Mouse (Mus musculus): Measurements from ENCODE around the gene Xrn2. TPM values are rescaled to one million over a fixed set of nuclear protein-coding genes. Genes with fewer than 3 reads are reported as not detected.
A peak's percentile ranks its signal among the peaks of the same experiment; 100 is the strongest.

Xrn2 gene
- total RNA-seq, 2 experiments from 2014 or later = 65.4 to 137 TPM

DNA sequence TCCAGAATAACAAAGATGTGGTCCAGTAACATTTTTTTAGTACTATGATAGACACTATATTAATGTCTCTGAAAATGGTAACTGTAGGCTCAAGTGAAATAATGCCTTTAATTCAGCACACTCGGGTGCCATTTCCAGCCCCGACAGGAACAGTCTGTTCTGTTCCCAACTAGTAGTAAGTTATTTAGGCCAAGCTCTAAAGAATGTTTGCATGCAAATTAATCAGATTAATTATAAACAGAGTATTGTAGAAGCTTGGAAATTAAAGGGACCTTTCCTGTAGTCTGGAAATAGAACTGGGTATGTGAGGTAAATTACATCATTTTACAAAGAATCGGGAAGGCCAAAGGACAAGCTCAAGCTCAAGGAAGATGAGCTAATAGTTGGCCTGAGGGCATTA is 34.3 kb downstream of the Xrn2 start:
- no peak for ATAC-seq (replicated peaks; ENCODE audit: poor library complexity, severe bottlenecking)

DNA sequence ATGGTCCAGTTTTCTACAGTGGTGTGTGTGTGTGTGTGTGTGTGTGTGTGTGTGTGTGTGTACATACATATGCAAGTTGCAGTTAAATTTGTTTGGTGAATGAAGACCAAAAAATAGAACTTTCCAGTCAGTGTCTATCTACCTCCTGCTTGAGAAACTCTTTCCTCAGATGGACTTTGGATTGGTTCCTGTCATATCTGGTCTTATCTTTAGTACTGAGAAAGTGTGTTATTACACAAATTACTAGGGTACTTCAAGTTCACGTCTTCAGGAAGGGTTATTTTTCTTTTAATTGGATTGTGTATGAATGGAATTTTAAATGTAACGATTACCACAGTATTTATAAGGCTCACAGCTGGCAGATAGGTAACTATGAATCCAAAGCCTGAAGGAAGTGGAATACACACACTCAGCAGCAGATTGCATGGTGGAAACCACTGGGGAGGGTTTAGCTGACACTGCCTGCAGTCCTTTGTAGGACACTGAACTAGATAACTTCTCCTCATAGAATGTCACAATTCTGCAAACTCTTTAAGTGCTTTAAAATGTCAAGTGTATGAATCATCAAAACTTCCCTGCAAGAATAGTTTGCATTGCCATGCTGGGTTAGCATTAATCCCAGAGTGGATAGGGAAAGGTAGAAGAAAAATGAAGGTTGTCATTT is 40.6 kb downstream of the Xrn2 start:
- no peak for ATAC-seq (replicated peaks; ENCODE audit: poor library complexity, severe bottlenecking)

DNA sequence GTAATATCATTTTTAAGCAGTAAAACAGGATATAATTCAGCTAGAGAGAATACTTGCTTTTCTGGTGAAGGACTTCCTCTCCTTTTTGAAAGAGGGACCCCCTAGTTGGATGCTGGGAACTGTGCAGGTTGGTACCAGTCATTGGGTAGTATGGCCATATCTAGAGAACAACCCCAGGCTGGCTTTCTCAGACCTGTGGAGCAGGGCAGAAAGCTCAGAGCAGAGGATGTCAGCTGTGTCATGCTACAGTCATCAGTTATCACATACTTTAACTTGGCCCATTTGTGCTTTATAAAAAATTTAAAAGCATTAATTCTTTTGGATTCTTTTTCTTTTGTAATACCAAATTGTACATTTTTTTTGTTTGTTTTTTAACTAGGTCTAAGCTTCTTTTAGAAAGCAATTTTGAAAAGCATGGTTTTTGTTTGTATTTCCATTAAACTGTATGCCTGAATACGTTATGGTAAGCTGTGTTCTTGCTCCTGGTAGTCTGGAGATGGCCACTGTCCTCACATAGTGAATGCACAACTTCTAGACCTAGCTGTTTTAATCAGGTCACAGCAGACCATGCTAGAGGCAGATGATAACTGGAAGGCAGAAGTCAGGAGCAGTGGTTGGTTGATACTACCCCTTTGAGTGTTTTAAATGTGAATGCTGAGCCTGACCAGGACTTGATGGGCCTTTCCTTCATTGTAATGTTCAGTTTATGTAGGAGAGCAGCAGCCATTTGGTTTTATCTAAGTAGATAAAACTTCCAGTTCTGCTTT is 54.9 kb downstream of the Xrn2 start:
- no peak for ATAC-seq (replicated peaks; ENCODE audit: poor library complexity, severe bottlenecking)

DNA sequence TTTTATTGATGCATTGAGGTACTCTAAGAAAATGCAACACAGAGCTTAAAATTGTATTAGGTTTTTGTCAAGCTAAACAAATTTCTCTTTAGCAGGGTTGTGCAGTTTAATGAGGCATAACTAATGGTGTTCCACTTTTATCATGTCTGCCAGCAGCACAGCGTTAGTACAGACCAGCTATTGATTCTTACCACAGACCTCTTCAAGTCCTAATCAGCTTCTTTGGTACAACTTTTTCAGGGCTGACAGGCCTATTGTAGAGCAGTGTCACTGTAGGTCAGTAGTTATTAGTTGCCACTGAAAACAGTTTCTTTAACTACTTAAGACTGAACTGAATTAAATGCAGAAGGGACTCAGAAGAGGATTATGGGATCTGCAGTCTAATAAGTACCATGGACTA is 56.3 kb downstream of the Xrn2 start:
- no peak for ATAC-seq (replicated peaks; ENCODE audit: poor library complexity, severe bottlenecking)

DNA sequence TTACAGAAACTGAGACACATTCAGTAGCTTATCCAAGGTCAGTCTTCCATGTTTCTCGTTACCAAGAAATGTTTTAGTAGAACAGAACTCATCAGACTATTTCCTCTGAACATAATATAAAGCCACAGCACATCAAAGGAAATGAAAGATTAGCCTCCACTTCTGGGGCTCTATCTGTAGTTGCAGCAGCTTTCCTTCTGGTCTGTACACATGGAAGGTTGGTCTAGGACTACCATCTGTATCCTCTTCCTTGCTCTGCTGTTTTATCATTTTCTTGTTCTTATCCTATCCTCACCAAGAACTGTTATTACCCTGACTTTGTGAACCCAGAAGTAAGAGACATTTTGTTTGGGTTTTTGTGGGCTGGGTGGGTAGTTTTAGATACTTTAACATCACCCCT is 57.5 kb downstream of the Xrn2 start:
- ATAC-seq (replicated peaks; ENCODE audit: poor library complexity, severe bottlenecking) = no peak

DNA sequence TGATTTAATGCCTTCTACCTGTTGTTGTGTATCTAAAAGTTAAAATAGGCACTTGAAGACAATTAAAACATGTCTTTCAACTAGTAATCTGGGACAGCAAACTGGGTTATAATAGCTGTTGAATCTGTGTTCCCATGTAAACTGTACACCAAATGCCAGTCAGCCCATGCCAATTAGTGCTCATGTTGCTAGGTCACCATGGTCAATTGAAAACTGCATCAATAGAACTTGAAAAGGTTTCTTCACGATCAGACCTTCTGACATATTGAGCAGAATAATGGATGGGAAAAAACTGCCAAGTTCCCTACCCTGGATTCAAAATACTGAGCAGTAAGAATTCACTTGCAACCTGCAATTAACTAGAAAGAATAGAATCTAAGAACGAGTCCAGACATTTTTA is 61.2 kb downstream of the Xrn2 start:
- no peak for ATAC-seq (replicated peaks; ENCODE audit: poor library complexity, severe bottlenecking)

DNA sequence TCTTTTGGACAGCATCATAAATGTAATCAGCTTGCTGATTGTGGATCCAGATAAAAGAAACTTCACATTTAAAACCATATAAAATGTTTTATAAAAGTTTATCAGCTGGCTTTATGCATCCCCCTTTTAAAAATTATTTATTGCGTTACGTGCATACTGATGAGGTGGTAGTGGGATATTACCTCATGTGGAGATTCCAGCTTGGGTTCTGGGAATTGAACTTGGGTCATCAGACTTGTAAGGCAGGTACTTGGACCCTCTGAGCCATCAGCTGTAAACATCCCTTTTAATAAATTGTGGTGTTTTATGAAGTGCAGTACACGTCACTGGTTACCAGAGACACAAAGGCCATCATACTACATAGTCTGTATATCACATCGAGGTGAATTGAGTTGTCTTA is 61.6 kb downstream of the Xrn2 start:
- no peak for ATAC-seq (replicated peaks; ENCODE audit: poor library complexity, severe bottlenecking)

DNA sequence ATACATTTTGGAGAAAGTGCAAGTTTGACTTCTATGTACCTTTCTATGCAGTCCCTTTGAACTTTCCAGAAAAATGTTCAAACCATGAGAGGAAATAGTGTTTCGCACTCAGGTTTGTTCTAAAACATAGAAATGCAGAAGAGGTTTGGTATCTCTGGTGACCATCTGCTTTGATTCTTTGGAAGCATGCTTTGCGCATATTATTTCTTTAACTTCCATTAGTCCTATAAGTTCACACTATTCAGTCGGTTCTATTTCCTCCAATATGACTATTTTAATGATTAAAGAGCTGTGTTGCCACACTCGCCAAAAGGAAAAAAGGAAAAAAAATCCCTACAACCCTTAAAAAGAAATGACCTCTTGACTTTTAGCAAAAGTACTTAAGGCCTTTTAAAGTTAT is 69.6 kb downstream of the Xrn2 start:
- no peak for ATAC-seq (replicated peaks; ENCODE audit: poor library complexity, severe bottlenecking)

DNA sequence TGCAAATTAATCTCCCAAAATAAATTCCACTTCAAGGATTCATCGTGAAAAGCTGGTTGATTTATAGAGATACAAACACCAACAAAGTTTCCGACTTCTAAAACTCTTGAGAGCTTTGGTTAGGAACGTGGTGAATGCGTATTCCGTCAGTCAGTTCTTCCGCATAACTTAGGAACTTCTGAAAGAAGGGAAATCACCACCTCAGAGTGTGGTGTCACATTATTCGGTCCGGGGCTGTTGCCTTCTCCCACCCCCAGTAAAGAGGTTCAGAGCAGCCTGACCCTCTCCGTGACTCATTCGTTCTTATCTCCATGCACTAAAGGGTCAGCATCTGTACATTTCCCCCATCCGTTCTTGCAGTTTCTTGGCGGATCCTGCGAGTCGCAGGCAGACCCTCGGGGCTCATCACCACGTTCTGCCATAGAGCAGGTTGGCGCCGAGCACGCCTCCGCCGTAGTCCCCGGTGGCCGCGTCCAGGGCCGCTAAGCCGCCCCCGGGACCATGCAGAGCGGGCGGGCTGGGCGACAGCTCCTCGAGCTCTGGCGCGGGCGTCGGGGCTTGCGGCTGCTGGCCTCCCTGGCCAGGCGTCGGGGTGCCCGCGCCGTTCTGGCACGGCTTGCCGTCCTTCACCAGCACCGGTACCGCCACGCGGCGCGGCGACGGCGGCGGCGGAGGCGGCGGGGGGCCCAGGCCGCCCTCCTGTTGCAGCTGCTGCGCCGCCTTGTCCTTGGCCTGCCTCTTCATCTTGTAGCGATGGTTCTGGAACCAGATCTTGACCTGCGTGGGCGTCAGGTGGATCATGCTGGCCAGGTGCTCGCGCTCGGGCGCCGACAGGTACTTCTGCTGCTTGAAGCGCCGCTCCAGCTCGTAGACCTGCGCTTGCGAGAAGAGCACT is 70.9 kb downstream of the Xrn2 start:
- ATAC-seq (replicated peaks; ENCODE audit: poor library complexity, severe bottlenecking) = peak; percentile 47

DNA sequence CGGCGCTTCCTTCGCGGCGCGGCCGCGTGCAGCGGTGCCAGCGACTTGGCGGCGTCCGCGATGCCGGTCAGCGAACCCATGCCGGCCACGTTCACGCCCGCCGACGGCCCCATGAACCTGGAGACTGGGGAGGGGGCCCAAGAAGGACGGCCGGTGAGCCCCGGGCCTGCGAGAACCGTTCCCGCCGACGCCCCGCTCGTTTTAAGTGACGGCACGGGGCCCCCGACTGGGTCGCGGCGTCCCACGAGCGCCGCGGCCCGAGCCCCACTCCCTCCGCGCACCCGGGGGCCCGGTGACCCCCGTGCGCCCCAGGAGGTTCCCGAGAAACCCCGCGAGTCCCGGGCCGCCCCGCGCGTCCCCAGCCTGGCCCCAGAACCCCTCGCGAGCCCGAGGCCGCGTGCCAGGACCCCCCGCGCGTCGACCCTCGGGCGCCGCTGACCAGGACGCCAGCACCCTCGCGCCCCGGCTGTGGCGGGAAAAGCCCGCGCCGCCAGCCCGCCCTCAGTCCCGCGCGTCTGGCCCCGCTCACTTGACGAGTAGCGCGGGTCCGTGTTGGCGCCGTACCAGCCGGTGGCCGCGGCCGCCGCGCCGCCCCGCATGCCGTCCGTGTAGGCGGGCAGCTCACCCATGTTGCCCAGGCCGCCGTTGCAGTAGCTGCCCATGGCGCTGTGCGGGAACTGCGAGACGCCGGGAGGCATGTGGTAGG is 71.7 kb downstream of the Xrn2 start:
- ATAC-seq (replicated peaks; ENCODE audit: poor library complexity, severe bottlenecking) = peak; percentile 35

DNA sequence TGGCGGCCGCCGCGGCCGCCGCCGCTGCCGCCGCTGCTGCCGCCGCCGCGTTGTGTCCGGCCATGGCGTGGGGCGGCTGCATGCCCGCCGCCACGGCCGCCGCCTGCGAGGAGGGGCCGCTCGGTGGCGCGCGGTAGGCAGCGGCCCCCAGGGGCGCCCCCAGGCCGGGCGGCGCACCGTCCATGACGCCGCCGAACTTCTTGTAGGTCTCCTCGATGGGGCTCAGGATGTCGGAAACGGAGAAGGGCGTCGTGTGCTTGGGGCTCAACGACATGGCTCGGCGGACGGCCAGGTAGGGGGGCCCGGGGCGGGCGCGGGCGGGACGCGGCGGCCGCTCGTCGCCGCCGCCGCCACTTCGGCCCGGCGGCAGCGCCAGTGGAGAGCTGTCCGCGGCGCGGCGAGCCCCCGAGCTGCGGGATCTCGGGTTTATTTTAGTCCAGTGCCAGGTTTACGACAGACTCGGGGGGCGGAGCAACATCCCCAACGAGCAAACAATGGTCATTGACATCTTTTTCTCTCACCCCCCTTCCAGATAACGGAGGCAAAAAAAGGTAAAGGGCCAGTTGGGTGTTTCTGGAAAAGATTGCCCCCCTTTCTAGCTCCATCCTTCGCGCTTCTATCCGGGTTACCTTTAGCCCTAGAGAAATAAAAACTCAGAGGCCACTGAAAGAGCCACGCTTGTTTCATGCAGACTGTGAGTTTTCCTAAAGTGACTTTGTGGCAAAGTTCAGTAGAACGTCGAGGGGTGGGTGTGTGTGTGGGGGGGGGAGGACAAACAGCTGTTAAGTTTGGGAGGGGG is 72.5 kb downstream of the Xrn2 start, which contains the start of gene Nkx2-4:
Gene Nkx2-4 (minus strand): TSS at position 374 of the 799 bp plus-strand sequence.
- peak; percentile 50 for ATAC-seq (replicated peaks; ENCODE audit: poor library complexity, severe bottlenecking)

DNA sequence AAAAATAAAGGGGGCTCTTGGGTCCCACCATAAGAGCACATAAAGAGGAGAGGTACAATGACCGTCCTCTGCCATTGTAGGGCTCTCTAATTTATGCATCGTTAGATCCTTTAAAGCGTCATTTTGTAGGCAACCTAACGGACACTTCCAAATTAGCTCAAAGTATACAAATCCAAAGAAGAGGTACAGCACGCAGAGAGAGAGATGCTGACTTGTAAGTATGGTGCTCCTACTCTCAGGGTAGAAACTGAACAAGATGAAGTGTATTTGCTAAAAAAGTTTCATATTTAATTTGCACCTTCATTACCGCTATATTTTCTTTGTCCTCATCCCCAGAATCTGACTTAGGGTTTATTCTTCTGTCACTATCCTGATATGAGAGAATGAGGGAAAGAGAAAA is 73.1 kb downstream of the Xrn2 start:
- ATAC-seq (replicated peaks; ENCODE audit: poor library complexity, severe bottlenecking) = no peak

DNA sequence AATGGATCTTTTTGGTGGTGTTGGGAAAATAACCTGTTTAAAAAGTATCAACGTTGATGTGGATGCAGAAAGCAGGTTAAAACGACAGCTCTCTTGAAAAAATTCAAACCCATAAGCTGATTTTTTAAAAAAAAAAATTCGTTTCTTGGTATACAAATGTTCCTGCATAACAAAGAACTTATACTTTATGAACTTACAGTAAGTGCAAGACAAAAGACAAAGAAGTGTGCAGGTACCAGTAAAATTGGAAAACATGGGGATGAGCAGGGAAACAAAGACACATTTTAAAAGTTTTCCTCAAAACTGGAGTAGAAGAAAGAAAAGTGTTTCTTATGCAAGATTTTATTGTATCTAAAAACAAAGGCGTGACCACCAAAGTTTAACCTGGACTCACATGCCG is 73.6 kb downstream of the Xrn2 start:
- no peak for ATAC-seq (replicated peaks; ENCODE audit: poor library complexity, severe bottlenecking)

DNA sequence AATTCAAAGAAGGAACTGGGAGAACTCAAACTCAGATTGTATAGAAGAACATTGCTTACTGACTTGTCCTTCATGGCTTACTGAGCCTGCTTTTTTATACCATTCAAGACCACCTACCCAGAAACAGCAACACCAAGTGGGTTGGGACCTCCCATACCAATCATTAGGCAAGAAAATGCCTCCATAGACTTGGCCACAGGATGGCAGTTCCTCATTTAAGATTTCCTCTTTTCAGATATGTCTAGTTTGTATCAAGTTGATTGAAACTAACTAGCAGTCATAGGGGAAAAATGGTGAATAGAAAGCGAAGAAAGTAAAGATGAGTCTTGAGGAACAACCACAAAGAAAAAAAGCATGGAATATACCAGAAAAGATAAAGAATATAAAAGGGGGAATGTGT is 106.9 kb downstream of the Xrn2 start:
- peak; percentile 66 for ATAC-seq (replicated peaks; ENCODE audit: poor library complexity, severe bottlenecking)

DNA sequence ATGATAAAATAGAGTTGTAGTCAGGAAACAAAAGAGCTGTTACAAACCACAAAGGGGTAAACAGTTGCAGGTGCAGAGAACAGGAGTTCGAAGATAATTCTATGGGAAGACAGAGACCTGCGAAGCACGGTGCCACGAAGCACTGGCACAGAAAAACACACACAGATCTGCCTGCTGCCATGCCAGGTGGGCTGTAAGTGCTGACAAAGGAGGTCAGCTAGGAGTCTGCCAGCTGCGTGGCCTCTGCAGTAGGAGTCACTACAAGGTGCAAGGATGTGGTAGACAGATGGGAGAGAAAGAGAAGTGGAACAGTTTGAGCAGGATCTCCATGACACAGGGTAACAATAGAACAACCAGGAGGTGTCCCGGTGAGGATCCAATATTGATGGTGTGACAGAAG is 114.6 kb downstream of the Xrn2 start:
- no peak for ATAC-seq (replicated peaks; ENCODE audit: poor library complexity, severe bottlenecking)

Other genes with a start within 250 kb of the Xrn2 start
- gene Kiz, start 157.1 kb upstream of the Xrn2 start, total RNA-seq (2014; fragmentation: Nextera tagmentation) = 21.9 and 29.3 TPM in 2 replicates
- 24.0 and 25.1 TPM in 2 replicates for gene Kiz, start 157.1 kb upstream of the Xrn2 start, total RNA-seq (2017)
- not detected in 2 replicates for gene Nkx2-4, start 72.4 kb downstream of the Xrn2 start, total RNA-seq (2014; fragmentation: Nextera tagmentation)
- gene Nkx2-4, start 72.4 kb downstream of the Xrn2 start, total RNA-seq (2017) = not detected in 2 replicates
- gene Nkx2-2, start 181.2 kb downstream of the Xrn2 start, total RNA-seq (2014; fragmentation: Nextera tagmentation) = not detected in 2 replicates
- gene Nkx2-2, start 181.2 kb downstream of the Xrn2 start, total RNA-seq (2017) = not detected in 2 replicates

Data from granulocyte monocyte progenitor cell, adult 5-6 weeks (primary cell).